Mouse (Mus musculus): Measurements from ENCODE around the gene Hlf. TPM values are rescaled to one million over a fixed set of nuclear protein-coding genes. Genes with fewer than 3 reads are reported as not detected.

The Hlf gene
- polyA plus RNA-seq, 1 experiment from 2014 or later, result 3.7 TPM

- 21% methylated on average over 3 of the region's 3 CpGs for WGBS
- Histone ChIP-seq H3K9me3 (no peaks in the 10 kb centered on the region), H3K27me3 (no peaks in the 10 kb centered on the region), H3K4me1 (peaks cover 13% of the 10 kb centered on the region), H3K4me2 (replicated peaks) (no peak overlapping the region), H3K36me3 (no peaks in the 10 kb centered on the region), H3K27ac (no peak overlapping the region), H3K4me3 (no peak overlapping the region), H3K9ac (no peak overlapping the region)
- ATAC-seq (ENCODE audit: insufficient number of reproducible peaks, insufficient read depth, low FRiP score, low TSS enrichment), result no peak
Observed at GRCm38 (mm10) chr11:90356036-90356435, 34.7 kb downstream of the Hlf start.

DNA sequence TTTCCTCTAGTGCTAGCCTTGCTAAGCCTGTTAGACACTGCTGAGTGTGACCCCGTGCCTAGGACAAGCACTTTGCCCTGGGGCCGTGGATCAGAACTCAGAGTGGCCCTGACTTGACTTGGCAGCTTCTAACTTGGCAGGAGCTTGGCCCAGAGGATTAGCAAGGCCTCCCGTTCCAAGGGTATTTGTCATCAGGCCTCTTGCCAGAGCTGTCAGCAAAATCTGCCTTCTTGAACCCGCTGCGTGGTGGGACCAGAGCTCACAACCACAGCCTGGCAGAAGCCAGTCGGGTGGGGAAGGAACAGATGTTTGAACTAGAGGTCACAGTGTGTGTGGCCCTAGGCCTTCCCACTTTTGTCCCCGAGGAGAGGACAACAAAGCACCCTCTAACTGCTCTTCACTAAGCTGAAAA lies 35.4 kb downstream of the Hlf start:
- no peak for ATAC-seq (ENCODE audit: insufficient number of reproducible peaks, insufficient read depth, low FRiP score, low TSS enrichment)
- Histone ChIP-seq H3K27me3 (no peaks in the 10 kb centered on the region), H3K4me3 (no peak overlapping the region), H3K27ac (no peak overlapping the region), H3K36me3 (no peaks in the 10 kb centered on the region), H3K4me1 (peaks cover 13% of the 10 kb centered on the region), H3K4me2 (replicated peaks) (no peak overlapping the region), H3K9ac (no peak overlapping the region), H3K9me3 (no peaks in the 10 kb centered on the region)
- WGBS, result 39% methylated on average over 7 of the region's 7 CpGs

GRCm38 (mm10) chr11:90352696-90353095 lies 38.0 kb downstream of the Hlf start:
- Histone ChIP-seq H3K27ac (no peak overlapping the region), H3K36me3 (no peaks in the 10 kb centered on the region), H3K4me1 (peaks cover 13% of the 10 kb centered on the region), H3K4me3 (no peak overlapping the region), H3K27me3 (no peaks in the 10 kb centered on the region), H3K4me2 (replicated peaks) (no peak overlapping the region), H3K9me3 (no peaks in the 10 kb centered on the region), H3K9ac (no peak overlapping the region)
- 88% methylated on average over 7 of the region's 7 CpGs for WGBS
- ATAC-seq (ENCODE audit: insufficient number of reproducible peaks, insufficient read depth, low FRiP score, low TSS enrichment), result no peak

GRCm38 (mm10) chr11:90350153-90350512 lies 40.6 kb downstream of the Hlf start:
- Histone ChIP-seq H3K9me3 (no peaks in the 10 kb centered on the region), H3K4me2 (replicated peaks) (no peak overlapping the region), H3K27ac (no peak overlapping the region), H3K4me1 (0 out of 2 replicates have a peak, but pooled peaks cover 5% of the 10 kb centered on the region), H3K36me3 (no peaks in the 10 kb centered on the region), H3K27me3 (no peaks in the 10 kb centered on the region), H3K4me3 (no peak overlapping the region), H3K9ac (no peak overlapping the region)
- ATAC-seq (ENCODE audit: insufficient number of reproducible peaks, insufficient read depth, low FRiP score, low TSS enrichment), result no peak
- WGBS, result 79% methylated on average over 4 of the region's 4 CpGs

- no peak overlapping the region for H3K4me2 ChIP-seq (replicated peaks)
- no peaks in the 10 kb centered on the region for H3K9me3 ChIP-seq
- H3K4me1 ChIP-seq, result 0 out of 2 replicates have a peak, but pooled peaks cover 5% of the 10 kb centered on the region
Observed at GRCm38 (mm10) chr11:90349486-90350152, 41.1 kb downstream of the Hlf start.

DNA sequence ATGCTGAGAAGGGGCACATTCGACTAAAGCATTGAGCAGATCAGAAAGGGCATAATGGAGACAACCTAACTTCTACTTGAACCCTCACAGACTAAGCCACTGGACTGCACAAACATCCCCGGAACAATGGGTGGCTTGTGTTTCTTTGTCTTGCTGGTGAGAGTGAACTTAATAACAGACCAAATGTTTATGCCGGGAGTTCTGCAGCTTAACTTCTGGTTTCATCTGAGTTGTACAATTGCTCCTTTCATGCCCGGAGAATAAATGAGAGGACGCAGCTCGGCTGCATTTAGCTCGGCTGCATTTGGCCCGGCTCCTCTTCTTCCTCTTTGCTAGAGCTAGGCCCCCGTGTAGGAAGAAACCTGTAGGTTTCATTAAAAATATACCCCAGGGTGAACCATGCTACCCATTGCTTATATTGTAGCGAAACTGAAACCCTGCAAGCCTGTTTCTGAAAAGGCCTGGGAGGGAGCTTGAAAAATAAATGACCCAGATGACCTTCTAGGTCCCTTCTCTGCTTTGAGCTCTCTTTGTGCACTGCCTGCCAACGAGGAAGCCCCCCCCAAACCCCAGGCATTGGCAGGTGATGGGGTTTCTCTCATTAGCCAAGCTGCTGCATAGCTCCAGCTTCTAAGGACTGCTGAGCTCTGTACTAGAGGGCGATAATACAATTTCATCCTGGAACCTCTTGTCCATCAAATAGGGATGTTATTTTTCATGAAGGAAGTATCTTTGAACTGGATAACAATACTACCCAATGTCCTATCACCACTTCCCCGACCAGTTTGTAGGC lies 42.8 kb downstream of the Hlf start:
- Histone ChIP-seq H3K36me3 (no peaks in the 10 kb centered on the region), H3K9me3 (no peaks in the 10 kb centered on the region), H3K4me2 (replicated peaks) (no peak overlapping the region), H3K4me3 (no peak overlapping the region), H3K4me1 (0 out of 2 replicates have a peak, but pooled peaks cover 5% of the 10 kb centered on the region), H3K9ac (no peak overlapping the region), H3K27me3 (no peaks in the 10 kb centered on the region), H3K27ac (0 out of 2 replicates have a peak overlapping the region, but pooled peaks have one; percentile 14)
- WGBS, result 39% methylated on average over 13 of the region's 13 CpGs
- ATAC-seq (ENCODE audit: insufficient number of reproducible peaks, insufficient read depth, low FRiP score, low TSS enrichment), result no peak

More at GRCm38 (mm10) chr11:90349486-90350152, 41.1 kb downstream of the Hlf start:
- Histone ChIP-seq H3K27me3 (no peaks in the 10 kb centered on the region), H3K9ac (no peak overlapping the region), H3K27ac (no peak overlapping the region), H3K36me3 (no peaks in the 10 kb centered on the region), H3K4me3 (no peak overlapping the region)
- no peak for ATAC-seq (ENCODE audit: insufficient number of reproducible peaks, insufficient read depth, low FRiP score, low TSS enrichment)
- WGBS, result 78% methylated on average over 6 of the region's 6 CpGs

GRCm38 (mm10) chr11:90345746-90346145 lies 44.9 kb downstream of the Hlf start:
- Histone ChIP-seq H3K36me3 (no peaks in the 10 kb centered on the region), H3K4me2 (replicated peaks) (no peak overlapping the region), H3K9ac (no peak overlapping the region), H3K4me3 (no peak overlapping the region), H3K4me1 (0 out of 2 replicates have a peak, but pooled peaks cover 5% of the 10 kb centered on the region), H3K27ac (no peak overlapping the region), H3K9me3 (no peaks in the 10 kb centered on the region), H3K27me3 (no peaks in the 10 kb centered on the region)
- ATAC-seq (ENCODE audit: insufficient number of reproducible peaks, insufficient read depth, low FRiP score, low TSS enrichment), result no peak
- WGBS, result 90% methylated on average over 11 of the region's 11 CpGs

DNA sequence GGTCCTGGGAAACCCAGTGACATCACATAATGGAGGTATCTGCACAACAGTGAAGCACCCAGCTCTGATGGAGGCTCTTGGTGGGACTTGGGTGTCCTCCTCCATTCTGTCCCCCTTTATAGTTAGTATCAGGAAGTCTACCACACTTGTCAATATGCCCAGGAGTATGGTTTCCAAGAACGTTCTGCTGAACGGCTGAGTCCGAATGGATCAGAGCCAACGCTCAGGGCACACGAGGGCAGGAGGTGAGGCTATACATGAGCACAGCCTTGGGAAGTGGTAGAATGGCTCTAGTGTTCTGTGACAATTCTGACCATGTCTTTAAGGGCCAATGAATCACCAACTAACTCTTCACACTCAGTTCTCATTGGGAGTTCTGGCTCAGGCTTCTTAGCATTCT lies 47.8 kb downstream of the Hlf start:
- Histone ChIP-seq H3K27ac (no peak overlapping the region), H3K9ac (no peak overlapping the region), H3K4me3 (no peak overlapping the region), H3K36me3 (no peaks in the 10 kb centered on the region), H3K4me1 (0 out of 2 replicates have a peak, but pooled peaks cover 5% of the 10 kb centered on the region), H3K27me3 (no peaks in the 10 kb centered on the region), H3K9me3 (no peaks in the 10 kb centered on the region), H3K4me2 (replicated peaks) (no peak overlapping the region)
- no peak for ATAC-seq (ENCODE audit: insufficient number of reproducible peaks, insufficient read depth, low FRiP score, low TSS enrichment)
- WGBS, result 93% methylated on average over 5 of the region's 5 CpGs

DNA sequence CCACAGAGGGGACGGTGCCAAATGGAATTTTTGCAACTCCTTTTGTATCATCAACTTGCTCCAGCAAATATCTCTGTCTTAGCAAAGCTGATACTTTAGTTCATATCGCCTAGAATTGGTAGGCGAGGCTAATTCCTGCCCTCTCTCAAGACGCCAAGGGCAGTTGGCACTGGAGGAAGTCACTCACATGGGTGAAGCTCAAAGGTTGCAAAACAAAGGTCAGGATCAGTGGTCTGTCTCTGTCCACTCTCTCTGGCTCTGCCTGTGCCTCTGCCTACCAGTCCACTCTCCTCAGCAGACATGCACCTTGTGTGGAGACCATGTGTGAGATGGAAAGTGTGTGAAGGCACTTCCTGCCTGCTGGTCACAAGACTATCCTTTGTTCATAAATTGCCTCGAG lies 48.4 kb downstream of the Hlf start:
- Histone ChIP-seq H3K9me3 (no peaks in the 10 kb centered on the region), H3K27me3 (no peaks in the 10 kb centered on the region), H3K4me3 (no peak overlapping the region), H3K4me2 (replicated peaks) (no peak overlapping the region), H3K4me1 (0 out of 2 replicates have a peak, but pooled peaks cover 1% of the 10 kb centered on the region), H3K9ac (no peak overlapping the region), H3K36me3 (no peaks in the 10 kb centered on the region), H3K27ac (no peak overlapping the region)
- 80% methylated on average over 5 of the region's 5 CpGs for WGBS
- no peak for ATAC-seq (ENCODE audit: insufficient number of reproducible peaks, insufficient read depth, low FRiP score, low TSS enrichment)

- no peaks in the 10 kb centered on the region for H3K9me3 ChIP-seq
- no peaks in the 10 kb centered on the region for H3K36me3 ChIP-seq
- no peak overlapping the region for H3K27ac ChIP-seq
- WGBS, result 96% methylated on average over 13 of the region's 13 CpGs
- H3K27me3 ChIP-seq, result no peaks in the 10 kb centered on the region
- no peak overlapping the region for H3K9ac ChIP-seq
- no peaks in the 10 kb centered on the region for H3K4me1 ChIP-seq
- no peak overlapping the region for H3K4me2 ChIP-seq (replicated peaks)
- ATAC-seq (ENCODE audit: insufficient number of reproducible peaks, insufficient read depth, low FRiP score, low TSS enrichment), result no peak
- no peak overlapping the region for H3K4me3 ChIP-seq
Observed at GRCm38 (mm10) chr11:90340836-90341235, 49.9 kb downstream of the Hlf start.

DNA sequence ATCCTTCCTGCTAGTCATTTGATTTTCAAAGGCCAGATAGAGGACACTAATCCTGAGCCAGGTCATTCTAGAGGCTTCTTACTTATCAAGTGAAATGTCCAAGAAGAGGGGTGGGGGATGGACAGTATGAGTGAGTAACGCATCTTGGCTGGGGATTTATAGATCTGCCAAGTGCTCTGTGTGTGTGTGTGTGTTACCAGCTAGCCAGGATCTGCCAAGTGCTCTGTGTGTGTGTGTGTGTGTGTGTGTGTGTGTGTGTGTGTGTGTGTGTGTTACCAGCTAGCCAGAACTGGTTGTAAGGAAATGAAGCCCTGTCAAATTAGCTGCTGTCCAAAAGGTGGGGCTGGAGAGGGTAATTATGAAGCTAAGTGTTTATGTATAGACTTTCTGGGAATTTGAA lies 55.9 kb downstream of the Hlf start:
- Histone ChIP-seq H3K9me3 (no peaks in the 10 kb centered on the region), H3K4me2 (replicated peaks) (no peak overlapping the region), H3K4me3 (no peak overlapping the region), H3K9ac (no peak overlapping the region), H3K27ac (no peak overlapping the region), H3K27me3 (no peaks in the 10 kb centered on the region), H3K36me3 (no peaks in the 10 kb centered on the region), H3K4me1 (no peaks in the 10 kb centered on the region)
- WGBS, result 50% methylated on average over 1 of the region's 1 CpGs
- ATAC-seq (ENCODE audit: insufficient number of reproducible peaks, insufficient read depth, low FRiP score, low TSS enrichment), result no peak

- no peaks in the 10 kb centered on the region for H3K4me1 ChIP-seq
- no peaks in the 10 kb centered on the region for H3K36me3 ChIP-seq
- no peak overlapping the region for H3K4me2 ChIP-seq (replicated peaks)
- H3K9ac ChIP-seq, result no peak overlapping the region
- H3K9me3 ChIP-seq, result no peaks in the 10 kb centered on the region
- H3K27me3 ChIP-seq, result no peaks in the 10 kb centered on the region
- H3K27ac ChIP-seq, result no peak overlapping the region
- ATAC-seq (ENCODE audit: insufficient number of reproducible peaks, insufficient read depth, low FRiP score, low TSS enrichment), result no peak
- WGBS, result 78% methylated on average over 4 of the region's 4 CpGs
- no peak overlapping the region for H3K4me3 ChIP-seq
Observed at GRCm38 (mm10) chr11:90332737-90333136, 58.0 kb downstream of the Hlf start.
